Mouse (Mus musculus): Measurements from ENCODE around the gene Prom1. TPM values are rescaled to one million over a fixed set of nuclear protein-coding genes. Genes with fewer than 3 reads are reported as not detected.

Gene Prom1
- total and polyA plus RNA-seq, 2 experiments from 2014 or later, result 15.4 to 18.1 TPM

- no peak for DNase-seq
- TF ChIP-seq CTCF (IDR thresholded peaks at IDR 0.05; ENCODE audit: low read depth), result no peak
- no peak overlapping the region for H3K4me2 ChIP-seq (ENCODE audit: low read depth)
Measured at GRCm38 (mm10) chr5:44085871-44086270, 16.0 kb downstream of the Prom1 start.

GRCm38 (mm10) chr5:44081108-44081507 is 20.7 kb downstream of the Prom1 start:
- H3K4me3 ChIP-seq (ENCODE audit: low read depth, low read length), result no peak overlapping the region
- 77% methylated on average over 1 of the region's 1 CpGs for WGBS
- no peaks in the 10 kb centered on the region for H3K4me1 ChIP-seq (ENCODE audit: insufficient read depth)
- H3K27me3 ChIP-seq (ENCODE audit: insufficient read depth, low read length), result no peaks in the 10 kb centered on the region
- no peak for DNase-seq
- no peak overlapping the region for H3K27ac ChIP-seq (ENCODE audit: low read depth, low read length)
- H3K9ac ChIP-seq, result no peak overlapping the region
- H3K36me3 ChIP-seq (ENCODE audit: insufficient read depth), result no peaks in the 10 kb centered on the region
- no peak for ATAC-seq
- no peak for TF ChIP-seq CTCF (IDR thresholded peaks at IDR 0.05; ENCODE audit: low read depth)
- H3K9me3 ChIP-seq (ENCODE audit: low read length), result no peaks in the 10 kb centered on the region
- H3K4me2 ChIP-seq (ENCODE audit: low read depth), result no peak overlapping the region

More at GRCm38 (mm10) chr5:44085871-44086270, 16.0 kb downstream of the Prom1 start:
- H3K27ac ChIP-seq (ENCODE audit: low read depth, low read length), result no peak overlapping the region
- H3K4me1 ChIP-seq (ENCODE audit: insufficient read depth), result no peaks in the 10 kb centered on the region
- H3K9me3 ChIP-seq (ENCODE audit: low read length), result no peaks in the 10 kb centered on the region
- WGBS, result 93% methylated on average over 7 of the region's 7 CpGs
- H3K4me3 ChIP-seq (ENCODE audit: low read depth, low read length), result no peak overlapping the region
- H3K27me3 ChIP-seq (ENCODE audit: insufficient read depth, low read length), result no peaks in the 10 kb centered on the region
- ATAC-seq, result no peak
- H3K9ac ChIP-seq, result no peak overlapping the region
- no peaks in the 10 kb centered on the region for H3K36me3 ChIP-seq (ENCODE audit: insufficient read depth)

GRCm38 (mm10) chr5:44080276-44081054 is 21.4 kb downstream of the Prom1 start:
- Histone ChIP-seq H3K4me3 (ENCODE audit: low read depth, low read length) (no peak overlapping the region), H3K27me3 (ENCODE audit: insufficient read depth, low read length) (no peaks in the 10 kb centered on the region), H3K4me1 (ENCODE audit: insufficient read depth) (no peaks in the 10 kb centered on the region), H3K9ac (no peak overlapping the region), H3K4me2 (ENCODE audit: low read depth) (no peak overlapping the region), H3K36me3 (ENCODE audit: insufficient read depth) (no peaks in the 10 kb centered on the region), H3K9me3 (ENCODE audit: low read length) (no peaks in the 10 kb centered on the region), H3K27ac (ENCODE audit: low read depth, low read length) (no peak overlapping the region)
- no peak for DNase-seq
- WGBS, result 91% methylated on average over 8 of the region's 8 CpGs
- TF ChIP-seq CTCF (IDR thresholded peaks at IDR 0.05; ENCODE audit: low read depth), result no peak
- no peak for ATAC-seq

GRCm38 (mm10) chr5:44075432-44075831 is 26.4 kb downstream of the Prom1 start:
- DNase-seq, result no peak
- Histone ChIP-seq H3K4me2 (ENCODE audit: low read depth) (no peak overlapping the region), H3K36me3 (ENCODE audit: insufficient read depth) (no peaks in the 10 kb centered on the region), H3K27me3 (ENCODE audit: insufficient read depth, low read length) (no peaks in the 10 kb centered on the region), H3K9ac (no peak overlapping the region), H3K4me3 (ENCODE audit: low read depth, low read length) (no peak overlapping the region), H3K27ac (ENCODE audit: low read depth, low read length) (no peak overlapping the region), H3K9me3 (ENCODE audit: low read length) (no peaks in the 10 kb centered on the region), H3K4me1 (ENCODE audit: insufficient read depth) (no peaks in the 10 kb centered on the region)
- no peak for ATAC-seq
- 96% methylated on average over 1 of the region's 1 CpGs for WGBS
- no peak for TF ChIP-seq CTCF (IDR thresholded peaks at IDR 0.05; ENCODE audit: low read depth)

- H3K9me3 ChIP-seq (ENCODE audit: low read length), result no peaks in the 10 kb centered on the region
- no peak for DNase-seq
- no peaks in the 10 kb centered on the region for H3K27me3 ChIP-seq (ENCODE audit: insufficient read depth, low read length)
- TF ChIP-seq CTCF (IDR thresholded peaks at IDR 0.05; ENCODE audit: low read depth), result no peak
- no peak overlapping the region for H3K27ac ChIP-seq (ENCODE audit: low read depth, low read length)
- no peak overlapping the region for H3K9ac ChIP-seq
- no peak overlapping the region for H3K4me3 ChIP-seq (ENCODE audit: low read depth, low read length)
- WGBS, result 86% methylated on average over 3 of the region's 3 CpGs
- H3K36me3 ChIP-seq (ENCODE audit: insufficient read depth), result no peaks in the 10 kb centered on the region
- no peak for ATAC-seq
- H3K4me1 ChIP-seq (ENCODE audit: insufficient read depth), result no peaks in the 10 kb centered on the region
- no peak overlapping the region for H3K4me2 ChIP-seq (ENCODE audit: low read depth)
Measured at GRCm38 (mm10) chr5:44073634-44074033, 28.2 kb downstream of the Prom1 start.

- H3K9ac ChIP-seq, result no peak overlapping the region
- H3K9me3 ChIP-seq (ENCODE audit: low read length), result no peaks in the 10 kb centered on the region
- WGBS, result 52% methylated on average over 7 of the region's 7 CpGs
- no peak overlapping the region for H3K4me3 ChIP-seq (ENCODE audit: low read depth, low read length)
- no peak overlapping the region for H3K27ac ChIP-seq (ENCODE audit: low read depth, low read length)
- H3K36me3 ChIP-seq (ENCODE audit: insufficient read depth), result no peaks in the 10 kb centered on the region
- ATAC-seq, result peak; percentile 71; the same call in 1 of the 2 replicates
- no peak for TF ChIP-seq CTCF (IDR thresholded peaks at IDR 0.05; ENCODE audit: low read depth)
- peak; percentile 31 for DNase-seq
- no peak overlapping the region for H3K4me2 ChIP-seq (ENCODE audit: low read depth)
- H3K27me3 ChIP-seq (ENCODE audit: insufficient read depth, low read length), result no peaks in the 10 kb centered on the region
- no peaks in the 10 kb centered on the region for H3K4me1 ChIP-seq (ENCODE audit: insufficient read depth)
Measured at GRCm38 (mm10) chr5:44070529-44071133, 31.2 kb downstream of the Prom1 start.

- H3K9me3 ChIP-seq (ENCODE audit: low read length), result no peaks in the 10 kb centered on the region
- ATAC-seq, result no peak
- no peaks in the 10 kb centered on the region for H3K36me3 ChIP-seq (ENCODE audit: insufficient read depth)
- no peak for TF ChIP-seq CTCF (IDR thresholded peaks at IDR 0.05; ENCODE audit: low read depth)
- no peak overlapping the region for H3K4me3 ChIP-seq (ENCODE audit: low read depth, low read length)
- DNase-seq, result no peak
- no peak overlapping the region for H3K9ac ChIP-seq
- H3K4me1 ChIP-seq (ENCODE audit: insufficient read depth), result no peaks in the 10 kb centered on the region
- no peak overlapping the region for H3K4me2 ChIP-seq (ENCODE audit: low read depth)
- WGBS, result 94% methylated on average over 3 of the region's 3 CpGs
- no peaks in the 10 kb centered on the region for H3K27me3 ChIP-seq (ENCODE audit: insufficient read depth, low read length)
- no peak overlapping the region for H3K27ac ChIP-seq (ENCODE audit: low read depth, low read length)
Measured at GRCm38 (mm10) chr5:44058258-44058657, 43.6 kb downstream of the Prom1 start.
